Mouse (Mus musculus) midbrain, embryonic 10.5 days (tissue): Measurements from ENCODE around the gene P2rx4. TPM values are rescaled to one million over a fixed set of nuclear protein-coding genes. Genes with fewer than 3 reads are reported as not detected.

Experiments
- DNase-seq: peaks from one replicate; pipeline ENCODE4 v3.0.0-alpha.2; 2017; ENCODE audit warnings: low spot score
- H3K27ac ChIP-seq: fragments of 300-500 bp; sonication (generic); replicated peaks from 2 replicates; pipeline ENCODE4 v1.5.1; 2016; ENCODE audit warnings: mild to moderate bottlenecking
- H3K27me3 ChIP-seq: fragments of 300-500 bp; sonication (generic); 2 replicates; pipeline ENCODE4 v1.6.1; 2016; ENCODE audit warnings: low read depth, mild to moderate bottlenecking; ENCODE audit not compliant: poor library complexity, severe bottlenecking
- H3K36me3 ChIP-seq: fragments of 300-500 bp; sonication (generic); 2 replicates; pipeline ENCODE4 v1.6.1; 2016; ENCODE audit warnings: mild to moderate bottlenecking, moderate library complexity
- H3K4me1 ChIP-seq: fragments of 300-500 bp; sonication (generic); 2 replicates; pipeline ENCODE4 v1.6.1; 2016
- H3K4me3 ChIP-seq: fragments of 300-500 bp; sonication (generic); 2 replicates; pipeline ENCODE4 v1.5.1; 2016; ENCODE audit warnings: mild to moderate bottlenecking, moderate library complexity
- H3K9me3 ChIP-seq: fragments of 300-500 bp; sonication (generic); replicated peaks from 2 replicates; pipeline ENCODE4 v1.6.1; 2016; ENCODE audit warnings: mild to moderate bottlenecking
- WGBS: fragments of 180-500 bp; shearing (Covaris S2); methylation state at CpG from one replicate; pipeline ENCODE4 v1.1.7; 2016; 5-methylcytosine and 5-hydroxymethylcytosine counted together
- polyA plus RNA-seq: library from polyadenylated mRNA; unstranded; fragments of >200 nt; fragmentation: Nextera tagmentation; extraction: Ambion mirVana; gene quantifications from 2 replicates; pipeline ENCODE4 v1.2.1, GENCODE M21; 2016

Gene P2rx4
- polyA plus RNA-seq, 1 experiment from 2014 or later: 3.5 TPM

GRCm38 (mm10) chr5:122689153-122689552, 18.2 kb upstream of the P2rx4 start:
- no peaks in the 10 kb centered on the region for H3K36me3 ChIP-seq
- 92% methylated on average over 7 of the region's 7 CpGs for WGBS
- H3K27ac ChIP-seq: no peak overlapping the region
- peaks cover 17% of the 10 kb centered on the region for H3K4me1 ChIP-seq
- DNase-seq: no peak
- no peak overlapping the region for H3K4me3 ChIP-seq
- no peaks in the 10 kb centered on the region for H3K27me3 ChIP-seq
- H3K9me3 ChIP-seq: no peaks in the 10 kb centered on the region

DNA sequence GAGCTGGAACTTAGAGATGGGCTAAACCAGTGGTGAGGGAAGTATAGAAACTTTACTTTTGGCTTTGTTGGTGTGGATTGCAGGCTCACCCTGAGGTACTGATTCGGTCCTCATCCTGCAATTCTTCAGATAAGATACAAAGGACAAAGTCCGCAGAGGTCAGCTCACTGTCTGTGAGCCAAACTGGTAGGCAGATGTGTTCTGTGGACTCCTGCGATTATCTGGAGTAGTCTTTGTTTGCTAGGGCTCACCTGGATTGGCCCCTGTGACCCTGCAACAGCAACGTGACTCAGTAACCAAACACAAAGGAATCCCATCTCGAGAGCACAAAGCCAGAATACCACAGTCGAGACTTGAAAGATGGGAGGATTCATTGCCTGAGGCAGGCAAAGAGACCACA, 16.9 kb upstream of the P2rx4 start:
- H3K9me3 ChIP-seq: no peaks in the 10 kb centered on the region
- H3K27ac ChIP-seq: no peak overlapping the region
- WGBS: 61% methylated on average over 6 of the region's 6 CpGs

DNA sequence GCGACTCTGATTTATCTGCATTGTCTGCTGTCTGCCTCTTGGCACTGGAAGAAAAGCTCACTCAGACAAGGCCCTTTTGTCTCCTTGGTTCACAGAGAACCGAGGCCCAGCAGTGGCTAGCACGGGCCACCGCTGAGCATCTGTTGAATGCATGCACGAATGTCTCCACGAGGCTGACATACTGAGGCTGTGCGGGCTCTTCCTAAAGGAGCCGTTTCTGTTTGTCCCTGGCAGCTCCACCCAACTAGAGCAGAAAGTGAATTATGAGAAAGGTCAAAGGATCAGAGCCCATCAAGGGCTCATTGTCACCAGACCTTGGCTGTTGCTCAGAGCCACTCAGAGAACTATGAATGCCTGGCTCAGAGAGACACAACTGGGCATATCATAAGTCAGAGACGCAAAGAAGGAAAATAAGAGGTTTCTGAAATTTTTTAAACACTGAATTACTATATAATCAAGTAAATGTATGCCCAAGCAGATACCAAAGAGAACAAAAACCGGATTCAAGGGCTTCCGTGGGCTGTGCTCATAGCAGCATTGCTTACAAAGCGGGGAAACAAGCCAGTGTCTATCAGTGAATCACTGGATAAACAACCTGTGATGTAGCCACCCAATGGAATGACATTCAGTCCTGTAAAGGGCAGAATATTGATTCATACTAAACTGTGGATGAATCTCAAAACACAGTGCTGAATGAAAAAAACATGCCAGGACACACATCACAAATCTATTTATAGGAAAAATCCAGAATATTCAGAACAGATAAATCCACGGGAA, 13.7 kb upstream of the P2rx4 start:
- Histone ChIP-seq H3K9me3 (no peaks in the 10 kb centered on the region), H3K27ac (peak overlapping the region; percentile 81), H3K4me1 (peaks cover 17% of the 10 kb centered on the region), H3K36me3 (no peaks in the 10 kb centered on the region), H3K4me3 (no peak overlapping the region), H3K27me3 (no peaks in the 10 kb centered on the region)
- WGBS: 45% methylated on average over 13 of the region's 13 CpGs
- DNase-seq: peak; percentile 35

More for the DNA sequence above, 16.9 kb upstream of the P2rx4 start:
- Histone ChIP-seq H3K36me3 (no peaks in the 10 kb centered on the region), H3K4me1 (peaks cover 17% of the 10 kb centered on the region), H3K27me3 (no peaks in the 10 kb centered on the region), H3K4me3 (no peak overlapping the region)
- no peak for DNase-seq

- H3K9me3 ChIP-seq: no peaks in the 10 kb centered on the region
- no peak overlapping the region for H3K27ac ChIP-seq
- H3K4me3 ChIP-seq: no peak overlapping the region
- 91% methylated on average over 8 of the region's 8 CpGs for WGBS
- H3K27me3 ChIP-seq: no peaks in the 10 kb centered on the region
- peaks cover 17% of the 10 kb centered on the region for H3K4me1 ChIP-seq
- no peak for DNase-seq
- H3K36me3 ChIP-seq: no peaks in the 10 kb centered on the region
Measured at GRCm38 (mm10) chr5:122695516-122695915, 11.8 kb upstream of the P2rx4 start.

GRCm38 (mm10) chr5:122698041-122698700, 9.2 kb upstream of the P2rx4 start:
- DNase-seq: no peak
- 89% methylated on average over 10 of the region's 10 CpGs for WGBS
- no peaks in the 10 kb centered on the region for H3K36me3 ChIP-seq
- H3K4me3 ChIP-seq: no peak overlapping the region
- H3K4me1 ChIP-seq: peaks cover 9% of the 10 kb centered on the region
- no peaks in the 10 kb centered on the region for H3K27me3 ChIP-seq
- no peak overlapping the region for H3K27ac ChIP-seq
- no peaks in the 10 kb centered on the region for H3K9me3 ChIP-seq

- 88% methylated on average over 9 of the region's 9 CpGs for WGBS
- H3K36me3 ChIP-seq: no peaks in the 10 kb centered on the region
- H3K4me3 ChIP-seq: no peak overlapping the region
- no peaks in the 10 kb centered on the region for H3K27me3 ChIP-seq
- peaks cover 4% of the 10 kb centered on the region for H3K4me1 ChIP-seq
- H3K9me3 ChIP-seq: no peaks in the 10 kb centered on the region
- no peak overlapping the region for H3K27ac ChIP-seq
- DNase-seq: no peak
Measured at GRCm38 (mm10) chr5:122698701-122699060, 8.7 kb upstream of the P2rx4 start.

DNA sequence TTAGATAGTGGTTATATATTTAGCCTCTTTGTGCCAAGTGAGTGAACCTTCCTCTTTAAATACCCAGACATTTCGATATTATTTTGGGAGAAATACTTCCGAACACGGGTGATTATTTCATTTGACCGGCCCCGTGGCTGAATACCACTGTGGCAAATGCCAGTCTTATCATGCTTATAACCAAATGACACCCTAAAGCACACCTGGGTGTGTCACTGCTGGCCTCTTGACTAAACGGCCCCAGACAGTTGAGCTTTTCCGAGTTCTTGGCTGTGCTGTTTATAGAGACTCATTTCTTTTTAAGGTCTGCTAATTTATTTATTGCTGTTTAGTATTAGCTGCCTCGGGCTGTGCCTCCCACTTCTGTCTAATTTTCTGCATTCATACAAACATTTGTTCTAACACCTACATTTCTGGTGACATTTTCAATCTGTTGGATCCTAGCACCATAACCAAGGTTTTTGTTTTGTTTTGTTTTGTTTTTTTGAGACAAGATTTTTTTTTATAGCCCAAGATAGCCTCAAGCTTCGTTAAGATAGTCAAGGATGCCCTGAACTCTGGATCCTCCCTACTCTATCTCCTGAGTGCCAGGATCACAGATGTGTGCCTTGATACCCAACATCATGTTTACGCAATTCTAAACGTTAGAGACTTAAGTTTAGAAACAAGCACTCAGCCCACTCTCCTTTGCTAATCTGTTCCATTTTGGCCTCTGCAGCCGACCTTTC, 7.1 kb upstream of the P2rx4 start:
- no peaks in the 10 kb centered on the region for H3K4me1 ChIP-seq
- H3K9me3 ChIP-seq: no peaks in the 10 kb centered on the region
- no peak overlapping the region for H3K4me3 ChIP-seq
- DNase-seq: no peak
- H3K27me3 ChIP-seq: no peaks in the 10 kb centered on the region
- 89% methylated on average over 12 of the region's 12 CpGs for WGBS
- no peak overlapping the region for H3K27ac ChIP-seq
- no peaks in the 10 kb centered on the region for H3K36me3 ChIP-seq

- WGBS: 73% methylated on average over 5 of the region's 5 CpGs
- H3K27me3 ChIP-seq: 0 out of 2 replicates have a peak, but pooled peaks cover under 1% of the 10 kb centered on the region
- no peak for DNase-seq
Measured at GRCm38 (mm10) chr5:122700837-122701212, 6.5 kb upstream of the P2rx4 start.

DNA sequence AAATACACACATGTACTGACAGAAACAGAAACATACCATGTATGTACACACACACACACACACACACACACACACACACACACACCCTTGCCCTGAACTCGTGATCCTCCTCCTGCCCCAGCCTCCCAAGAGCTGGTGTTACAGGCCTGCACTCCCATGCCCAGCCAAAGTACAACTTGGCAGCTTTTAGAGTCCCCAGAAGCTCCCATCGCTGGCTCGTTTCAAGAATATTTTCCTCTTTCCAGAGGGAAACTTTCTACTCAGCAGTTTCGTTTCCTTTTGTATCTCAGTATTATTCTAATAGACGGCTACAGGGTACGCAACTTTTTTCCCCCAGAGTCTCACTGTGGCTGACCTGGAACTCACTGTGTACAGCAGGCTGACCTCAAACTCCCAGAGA, 5.2 kb upstream of the P2rx4 start:
- no peaks in the 10 kb centered on the region for H3K9me3 ChIP-seq
- peaks cover 8% of the 10 kb centered on the region for H3K4me1 ChIP-seq
- 84% methylated on average over 6 of the region's 6 CpGs for whole genome bisulfite sequencing
- H3K4me3 ChIP-seq: no peak overlapping the region
- no peak overlapping the region for H3K27ac ChIP-seq
- H3K36me3 ChIP-seq: no peaks in the 10 kb centered on the region
- H3K27me3 ChIP-seq: peaks cover 11% of the 10 kb centered on the region
- DNase-seq: no peak

More at GRCm38 (mm10) chr5:122700837-122701212, 6.5 kb upstream of the P2rx4 start:
- no peaks in the 10 kb centered on the region for H3K4me1 ChIP-seq
- H3K27ac ChIP-seq: no peak overlapping the region
- H3K36me3 ChIP-seq: no peaks in the 10 kb centered on the region
- no peaks in the 10 kb centered on the region for H3K9me3 ChIP-seq
- H3K4me3 ChIP-seq: no peak overlapping the region

DNA sequence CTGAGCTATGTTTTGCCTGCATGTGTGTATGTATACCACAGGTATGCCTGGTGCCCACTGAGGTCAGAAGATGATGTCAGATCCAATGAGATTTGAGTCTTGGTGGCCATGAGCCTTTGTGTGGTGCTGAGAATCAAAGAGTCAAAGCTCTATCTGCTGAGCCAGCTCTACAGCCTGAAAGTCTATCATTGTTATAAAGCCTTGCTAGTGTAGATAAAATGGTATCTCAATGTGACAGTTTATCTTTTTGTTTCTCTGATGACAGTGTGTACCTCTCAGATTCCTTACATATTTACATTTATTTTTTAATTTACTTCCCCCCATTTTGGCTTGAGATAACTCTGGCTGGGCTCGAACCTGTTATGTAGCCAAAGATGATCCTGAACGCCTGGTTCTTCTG, 3.8 kb upstream of the P2rx4 start:
- no peaks in the 10 kb centered on the region for H3K36me3 ChIP-seq
- H3K4me3 ChIP-seq: no peak overlapping the region
- H3K27ac ChIP-seq: no peak overlapping the region
- H3K27me3 ChIP-seq: peaks cover 17% of the 10 kb centered on the region
- no peaks in the 10 kb centered on the region for H3K9me3 ChIP-seq
- H3K4me1 ChIP-seq: peaks cover 18% of the 10 kb centered on the region
- WGBS: 94% methylated on average over 2 of the region's 2 CpGs
- DNase-seq: no peak

- WGBS: 91% methylated on average over 4 of the region's 4 CpGs
- no peak for DNase-seq
- no peaks in the 10 kb centered on the region for H3K36me3 ChIP-seq
Measured at GRCm38 (mm10) chr5:122704571-122704970, 2.8 kb upstream of the P2rx4 start.

DNA sequence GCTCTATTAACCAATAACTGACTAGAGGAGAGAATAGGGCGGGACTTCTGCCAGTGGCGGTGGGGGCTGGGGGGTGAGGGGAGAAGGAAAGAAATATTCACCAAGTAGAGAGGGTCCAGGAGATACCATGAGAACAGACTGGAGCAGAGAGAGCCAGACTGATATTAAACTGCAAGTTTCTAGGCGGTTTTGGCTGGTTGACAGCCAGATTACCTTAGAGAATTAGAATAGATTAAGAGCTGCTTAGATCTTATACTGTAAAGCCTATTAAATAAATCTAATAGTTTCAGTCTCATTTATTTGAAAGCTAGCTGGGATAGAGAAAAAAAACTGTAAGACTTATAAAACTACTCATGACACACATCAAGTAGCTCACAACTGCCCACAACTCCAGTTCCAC, 2.2 kb upstream of the P2rx4 start:
- 85% methylated on average over 3 of the region's 3 CpGs for WGBS
- Histone ChIP-seq H3K27me3 (peaks cover 19% of the 10 kb centered on the region), H3K4me1 (peaks cover 18% of the 10 kb centered on the region), H3K9me3 (no peaks in the 10 kb centered on the region), H3K27ac (no peak overlapping the region), H3K36me3 (no peaks in the 10 kb centered on the region), H3K4me3 (no peak overlapping the region)
- no peak for DNase-seq

More at GRCm38 (mm10) chr5:122704571-122704970, 2.8 kb upstream of the P2rx4 start:
- Histone ChIP-seq H3K27me3 (peaks cover 19% of the 10 kb centered on the region), H3K9me3 (no peaks in the 10 kb centered on the region), H3K4me3 (no peak overlapping the region), H3K4me1 (peaks cover 18% of the 10 kb centered on the region), H3K27ac (no peak overlapping the region)

DNA sequence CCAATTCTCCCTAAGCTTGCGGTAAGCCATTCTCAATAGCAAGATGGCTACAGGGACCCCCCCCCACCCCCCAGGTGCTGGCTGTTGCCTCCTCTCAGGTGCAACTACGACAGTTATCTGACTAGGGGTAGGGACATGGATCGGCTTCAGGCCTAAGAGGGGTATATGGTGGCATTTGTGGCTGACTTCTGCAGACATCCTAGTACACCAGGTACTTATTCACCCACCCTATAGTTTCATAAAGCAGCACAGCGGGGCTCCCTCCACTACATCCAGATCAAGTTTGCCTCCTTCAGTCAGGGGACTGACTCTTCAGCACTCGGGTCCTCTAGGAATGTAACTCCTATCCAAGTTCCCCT, 448 bp upstream of the P2rx4 start:
- WGBS: 46% methylated on average over 5 of the region's 5 CpGs
- H3K27ac ChIP-seq: peak overlapping the region; percentile 88
- no peaks in the 10 kb centered on the region for H3K9me3 ChIP-seq
- peak overlapping the region; percentile 77 for H3K4me3 ChIP-seq
- no peak for DNase-seq
- H3K36me3 ChIP-seq: no peaks in the 10 kb centered on the region
- H3K27me3 ChIP-seq: peaks cover 19% of the 10 kb centered on the region
- H3K4me1 ChIP-seq: peaks cover 18% of the 10 kb centered on the region
